Mouse (Mus musculus) forebrain, embryonic 12.5 days (tissue): ENCODE results near the gene Irs1. TPM values are rescaled to one million over a fixed set of nuclear protein-coding genes. Genes with fewer than 3 reads are reported as not detected.
A peak's percentile ranks its signal among the peaks of the same experiment; 100 is the strongest.

Source experiments
- ATAC-seq: fragments of 200-750 bp; cut with Nextera tagmentation; 2 replicates; pipeline ENCODE4 v1.8.0; 2017; ENCODE audit warnings: moderate TSS enrichment; ENCODE audit not compliant: low FRiP score
- H3K27ac ChIP-seq: fragments of 300-500 bp; sonication (generic); 2 replicates; pipeline ENCODE4 v1.5.1; 2016; ENCODE audit warnings: mild to moderate bottlenecking
- H3K27me3 ChIP-seq: fragments of 300-500 bp; sonication (generic); 2 replicates; pipeline ENCODE4 v1.6.1; 2016; ENCODE audit warnings: mild to moderate bottlenecking
- H3K36me3 ChIP-seq: fragments of 300-500 bp; sonication (generic); replicated peaks from 2 replicates; pipeline ENCODE4 v1.6.1; 2016; ENCODE audit warnings: mild to moderate bottlenecking
- H3K4me1 ChIP-seq: fragments of 300-500 bp; sonication (generic); 2 replicates; pipeline ENCODE4 v1.6.1; 2016
- H3K4me2 ChIP-seq: fragments of 300-500 bp; sonication (generic); 2 replicates; pipeline ENCODE4 v1.6.1; 2016; ENCODE audit warnings: mild to moderate bottlenecking, moderate library complexity
- H3K4me3 ChIP-seq: fragments of 300-500 bp; sonication (generic); replicated peaks from 2 replicates; pipeline ENCODE4 v1.5.1; 2016; ENCODE audit warnings: mild to moderate bottlenecking
- H3K9ac ChIP-seq: fragments of 300-500 bp; sonication (generic); 2 replicates; pipeline ENCODE4 v1.6.1; 2016; ENCODE audit warnings: mild to moderate bottlenecking
- H3K9me3 ChIP-seq: fragments of 300-500 bp; sonication (generic); 2 replicates; pipeline ENCODE4 v1.6.1; 2016
- WGBS: fragments of 180-500 bp; shearing (Covaris S2); methylation state at CpG from one replicate; pipeline ENCODE4 v1.1.7; 2016; 5-methylcytosine and 5-hydroxymethylcytosine counted together
- polyA plus RNA-seq: library from polyadenylated mRNA; unstranded; fragments of >200 nt; fragmentation: Nextera tagmentation; extraction: Ambion mirVana; gene quantifications from 2 replicates; pipeline ENCODE4 v1.2.1, GENCODE M21; 2016

The Irs1 gene
- polyA plus RNA-seq, 1 experiment from 2014 or later: 18.3 TPM

- Histone ChIP-seq H3K9ac (peak within 1 kb of the TSS; percentile 95), H3K27me3 (no peaks in the 10 kb centered on the region), H3K27ac (peak within 1 kb of the TSS; percentile 98), H3K4me1 (peaks cover 22% of the 10 kb centered on the region), H3K36me3 (no peaks in the 10 kb centered on the region), H3K4me2 (peak within 1 kb of the TSS; percentile 75), H3K9me3 (no peaks in the 10 kb centered on the region), H3K4me3 (peak within 1 kb of the TSS; percentile 90)
- ATAC-seq: peak; percentile 96
- WGBS: 5% methylated on average over 47 of the region's 47 CpGs
These were observed 25.0 kb upstream of the Irs1 start, which contains the start of gene Rhbdd1 for GRCm38 (mm10) chr1:82316111-82316745. TSS of gene Rhbdd1 (plus strand) at chr1:82316452.

- Histone ChIP-seq H3K4me3 (no peak overlapping the region), H3K27me3 (peaks cover 3% of the 10 kb centered on the region; the same call in 1 of the 2 replicates), H3K9ac (no peak overlapping the region), H3K4me1 (no peaks in the 10 kb centered on the region), H3K9me3 (no peaks in the 10 kb centered on the region), H3K4me2 (no peak overlapping the region), H3K36me3 (no peaks in the 10 kb centered on the region), H3K27ac (no peak overlapping the region)
- WGBS: 89% methylated on average over 3 of the region's 3 CpGs
- ATAC-seq: no peak
These were observed 13.3 kb upstream of the Irs1 start for GRCm38 (mm10) chr1:82304483-82304882.

GRCm38 (mm10) chr1:82298586-82298985 lies 7.4 kb upstream of the Irs1 start:
- H3K9ac ChIP-seq: no peak overlapping the region
- ATAC-seq: no peak
- no peak overlapping the region for H3K27ac ChIP-seq
- H3K36me3 ChIP-seq: no peaks in the 10 kb centered on the region
- 0 out of 2 replicates have a peak, but pooled peaks cover 4% of the 10 kb centered on the region for H3K4me1 ChIP-seq
- WGBS: 43% methylated on average over 1 of the region's 1 CpGs
- H3K4me2 ChIP-seq: no peak overlapping the region
- H3K9me3 ChIP-seq: no peaks in the 10 kb centered on the region
- peaks cover 3% of the 10 kb centered on the region; the same call in 1 of the 2 replicates for H3K27me3 ChIP-seq
- H3K4me3 ChIP-seq: no peak overlapping the region

GRCm38 (mm10) chr1:82294102-82294501 lies 2.9 kb upstream of the Irs1 start:
- H3K9ac ChIP-seq: no peak overlapping the region
- H3K27me3 ChIP-seq: no peaks in the 10 kb centered on the region; the same call in 1 of the 2 replicates
- no peak overlapping the region for H3K4me2 ChIP-seq
- ATAC-seq: no peak
- no peak overlapping the region for H3K4me3 ChIP-seq
- H3K9me3 ChIP-seq: no peaks in the 10 kb centered on the region
- no peak overlapping the region for H3K27ac ChIP-seq
- H3K4me1 ChIP-seq: peaks cover 29% of the 10 kb centered on the region
- WGBS: 16% methylated on average over 6 of the region's 6 CpGs
- H3K36me3 ChIP-seq: peaks cover 2% of the 10 kb centered on the region

GRCm38 (mm10) chr1:82292771-82293170 lies 1.6 kb upstream of the Irs1 start:
- Histone ChIP-seq H3K9ac (peak overlapping the region; percentile 21), H3K4me1 (peaks cover 42% of the 10 kb centered on the region), H3K36me3 (peaks cover 15% of the 10 kb centered on the region), H3K4me2 (peak overlapping the region; percentile 85), H3K27ac (peak overlapping the region; percentile 98; the same call in 1 of the 2 replicates), H3K4me3 (peak overlapping the region; percentile 64), H3K9me3 (no peaks in the 10 kb centered on the region), H3K27me3 (peaks cover 5% of the 10 kb centered on the region; the same call in 1 of the 2 replicates)
- under 1% methylated on average over 13 of the region's 13 CpGs for WGBS
- ATAC-seq: peak; percentile 74

GRCm38 (mm10) chr1:82291930-82292712 lies 905 bp upstream of the Irs1 start:
- Histone ChIP-seq H3K36me3 (peaks cover 19% of the 10 kb centered on the region), H3K4me3 (peak overlapping the region; percentile 64), H3K27me3 (peaks cover 5% of the 10 kb centered on the region; the same call in 1 of the 2 replicates), H3K4me2 (peak overlapping the region; percentile 85), H3K9ac (peak overlapping the region; percentile 89), H3K4me1 (peaks cover 48% of the 10 kb centered on the region), H3K27ac (peak overlapping the region; percentile 98), H3K9me3 (no peaks in the 10 kb centered on the region)
- 1% methylated on average over 23 of the region's 23 CpGs for WGBS
- ATAC-seq: 0 out of 2 replicates have a peak, but pooled peaks have one; percentile 0

- H3K4me1 ChIP-seq: peaks cover 59% of the 10 kb centered on the region
- peaks cover 5% of the 10 kb centered on the region; the same call in 1 of the 2 replicates for H3K27me3 ChIP-seq
- peak overlapping the region; percentile 85 for H3K4me2 ChIP-seq
- WGBS: under 1% methylated on average over 30 of the region's 31 CpGs
- H3K9ac ChIP-seq: peak overlapping the region; percentile 89
- peak overlapping the region; percentile 98 for H3K27ac ChIP-seq
- H3K36me3 ChIP-seq: peaks cover 19% of the 10 kb centered on the region
- peak overlapping the region; percentile 64 for H3K4me3 ChIP-seq
- ATAC-seq: peak; percentile 65
- no peaks in the 10 kb centered on the region for H3K9me3 ChIP-seq
These were observed 479 bp downstream of the Irs1 start for GRCm38 (mm10) chr1:82290723-82291150.

GRCm38 (mm10) chr1:82289990-82290681 lies 1.1 kb downstream of the Irs1 start:
- peaks cover 59% of the 10 kb centered on the region for H3K4me1 ChIP-seq
- no peak for ATAC-seq
- under 1% methylated on average over 45 of the region's 45 CpGs for WGBS

GRCm38 (mm10) chr1:82289116-82289989 lies 1.9 kb downstream of the Irs1 start:
- Histone ChIP-seq H3K9me3 (no peaks in the 10 kb centered on the region), H3K27me3 (0 out of 2 replicates have a peak, but pooled peaks cover 5% of the 10 kb centered on the region), H3K9ac (peak overlapping the region; percentile 89), H3K4me3 (peak overlapping the region; percentile 64), H3K4me2 (peak overlapping the region; percentile 85), H3K4me1 (peaks cover 63% of the 10 kb centered on the region), H3K36me3 (peaks cover 19% of the 10 kb centered on the region), H3K27ac (peak overlapping the region; percentile 98)
- WGBS: 75% methylated on average over 35 of the region's 35 CpGs
- ATAC-seq: no peak

More at GRCm38 (mm10) chr1:82289990-82290681, 1.1 kb downstream of the Irs1 start:
- Histone ChIP-seq H3K9me3 (no peaks in the 10 kb centered on the region), H3K27me3 (0 out of 2 replicates have a peak, but pooled peaks cover 5% of the 10 kb centered on the region), H3K36me3 (peaks cover 19% of the 10 kb centered on the region), H3K4me3 (peak overlapping the region; percentile 64), H3K27ac (peak overlapping the region; percentile 98), H3K4me2 (peak overlapping the region; percentile 85), H3K9ac (peak overlapping the region; percentile 89)

GRCm38 (mm10) chr1:82288421-82288990 lies 2.7 kb downstream of the Irs1 start:
- 92% methylated on average over 18 of the region's 18 CpGs for WGBS
- Histone ChIP-seq H3K4me3 (peak overlapping the region; percentile 64), H3K27ac (no peak overlapping the region), H3K4me1 (peaks cover 65% of the 10 kb centered on the region), H3K9me3 (no peaks in the 10 kb centered on the region), H3K27me3 (0 out of 2 replicates have a peak, but pooled peaks cover 5% of the 10 kb centered on the region), H3K4me2 (peak overlapping the region; percentile 85), H3K9ac (no peak overlapping the region), H3K36me3 (peaks cover 19% of the 10 kb centered on the region)
- ATAC-seq: no peak
